Mouse (Mus musculus) G1E (cell line): ENCODE results near the gene Abca1. TPM values are rescaled to one million over a fixed set of nuclear protein-coding genes. Genes with fewer than 3 reads are reported as not detected.

ENCODE experiments used
- ATAC-seq: 2 replicates; pipeline ENCODE4 v1.8.0; 2016; ENCODE audit warnings: mild to moderate bottlenecking; ENCODE audit not compliant: insufficient number of reproducible peaks, poor library complexity, low FRiP score, severe bottlenecking; ENCODE audit errors: extremely low read depth
- DNase-seq: peaks from one replicate; pipeline ENCODE4 v3.0.0; 2012; ENCODE audit warnings: low spot score
- H3K27me3 ChIP-seq: 2 replicates; pipeline ENCODE4 v1.6.1; 2012; ENCODE audit warnings: mild to moderate bottlenecking, low read length, inconsistent platforms; ENCODE audit not compliant: insufficient read depth
- H3K36me3 ChIP-seq: replicated peaks from 2 replicates; pipeline ENCODE3; 2012; ENCODE audit warnings: mild to moderate bottlenecking, inconsistent platforms
- H3K4me1 ChIP-seq: 2 replicates; pipeline ENCODE4 v1.6.1; 2012; ENCODE audit warnings: low read depth, low read length, inconsistent platforms, mixed read lengths; ENCODE audit not compliant: insufficient read depth
- H3K4me3 ChIP-seq: 2 replicates; pipeline ENCODE4 v1.5.1; 2012; ENCODE audit warnings: low read depth, mild to moderate bottlenecking, inconsistent platforms, low read length, moderate library complexity, mixed read lengths
- H3K9me3 ChIP-seq: replicated peaks from 2 replicates; pipeline ENCODE4 v1.6.1; 2012; ENCODE audit warnings: inconsistent platforms
- CTCF ChIP-seq: IDR thresholded peaks from 2 replicates; pipeline ENCODE4 v1.5.1; 2012; ENCODE audit warnings: low read depth, low read length, inconsistent platforms, mixed read lengths
- GATA1 ChIP-seq: IDR thresholded peaks from 2 replicates; pipeline ENCODE4 v1.6.1; 2012; ENCODE audit warnings: borderline replicate concordance, low read length, inconsistent platforms, mixed read lengths
- GATA2 ChIP-seq: IDR thresholded peaks from 2 replicates; pipeline ENCODE4 v1.6.1; 2012; ENCODE audit warnings: low read depth, low read length, inconsistent platforms, borderline replicate concordance
- POLR2AphosphoS5 ChIP-seq: IDR thresholded peaks from 2 replicates; pipeline ENCODE4 v1.6.1; 2012; ENCODE audit warnings: low read depth, low read length, inconsistent platforms; ENCODE audit not compliant: insufficient replicate concordance
- TAL1 ChIP-seq: conservative IDR thresholded peaks from 2 replicates; pipeline ENCODE4 v1.6.1; 2012; ENCODE audit warnings: low read depth, low read length, inconsistent platforms, mixed read lengths
- polyA plus RNA-seq: library from polyadenylated mRNA; stranded (reverse); fragments of >175 nt; gene quantifications from 2 replicates; pipeline ENCODE4 v1.2.3, GENCODE M21; 2012
- total RNA-seq, 2 experiments: library from RNA; stranded (forward) in 1 of 2; stranded (reverse) in 1 of 2; fragments of 200-1000 nt in 1 of 2; fragments of >200 nt in 1 of 2; fragmentation: Nextera tagmentation in 1 of 2; gene quantifications; 2 replicates each; pipeline ENCODE4 v1.2.3; 2014 to 2017

The Abca1 gene
- total and polyA plus RNA-seq, 3 experiments, result 2.1 to 23.0 (median 4.6) TPM

GRCm38 (mm10) chr4:53147046-53147445, 12.6 kb downstream of the Abca1 start:
- Histone ChIP-seq H3K27me3 (no peaks in the 10 kb centered on the region), H3K4me3 (no peak overlapping the region), H3K4me1 (peaks cover 62% of the 10 kb centered on the region), H3K9me3 (no peaks in the 10 kb centered on the region), H3K36me3 (peaks cover 51% of the 10 kb centered on the region)
- no peak for TF ChIP-seq GATA1
- no peak for TF ChIP-seq TAL1
- TF ChIP-seq GATA2, result no peak
- TF ChIP-seq CTCF, result no peak
- no peak for TF ChIP-seq POLR2AphosphoS5
- DNase-seq, result no peak
- ATAC-seq, result no peak

- TF ChIP-seq GATA2 (no peak), CTCF (no peak), POLR2AphosphoS5 (no peak)
- DNase-seq, result no peak
Observed at GRCm38 (mm10) chr4:53146227-53146949, 13.3 kb downstream of the Abca1 start.

GRCm38 (mm10) chr4:53145434-53146168, 14.1 kb downstream of the Abca1 start:
- Histone ChIP-seq H3K4me3 (no peak overlapping the region), H3K36me3 (peaks cover 54% of the 10 kb centered on the region), H3K27me3 (no peaks in the 10 kb centered on the region), H3K4me1 (peaks cover 59% of the 10 kb centered on the region), H3K9me3 (no peaks in the 10 kb centered on the region)
- ATAC-seq, result no peak
- TF ChIP-seq CTCF (peak; percentile 33; the same call in 1 of the 2 replicates), TAL1 (no peak)
- DNase-seq, result no peak

More at GRCm38 (mm10) chr4:53146227-53146949, 13.3 kb downstream of the Abca1 start:
- H3K36me3 ChIP-seq, result peaks cover 51% of the 10 kb centered on the region
- no peaks in the 10 kb centered on the region for H3K9me3 ChIP-seq
- peaks cover 62% of the 10 kb centered on the region for H3K4me1 ChIP-seq
- H3K4me3 ChIP-seq, result no peak overlapping the region
- ATAC-seq, result no peak
- H3K27me3 ChIP-seq, result no peaks in the 10 kb centered on the region

GRCm38 (mm10) chr4:53144571-53144970, 15.1 kb downstream of the Abca1 start:
- ATAC-seq, result no peak
- no peaks in the 10 kb centered on the region for H3K9me3 ChIP-seq
- TF ChIP-seq CTCF (no peak), GATA2 (no peak), POLR2AphosphoS5 (no peak), TAL1 (no peak), GATA1 (no peak)
- H3K4me1 ChIP-seq, result peaks cover 60% of the 10 kb centered on the region
- peaks cover 59% of the 10 kb centered on the region for H3K36me3 ChIP-seq
- DNase-seq, result no peak
- H3K4me3 ChIP-seq, result no peak overlapping the region
- H3K27me3 ChIP-seq, result no peaks in the 10 kb centered on the region

- Histone ChIP-seq H3K4me1 (peaks cover 60% of the 10 kb centered on the region), H3K4me3 (no peak overlapping the region), H3K9me3 (no peaks in the 10 kb centered on the region), H3K27me3 (no peaks in the 10 kb centered on the region), H3K36me3 (peaks cover 62% of the 10 kb centered on the region)
- no peak for DNase-seq
- ATAC-seq, result no peak
- TF ChIP-seq GATA1, result no peak
- TF ChIP-seq POLR2AphosphoS5, result no peak
- TF ChIP-seq CTCF, result no peak
- TF ChIP-seq GATA2, result no peak
- TF ChIP-seq TAL1, result no peak
Observed at GRCm38 (mm10) chr4:53144021-53144420, 15.7 kb downstream of the Abca1 start.

GRCm38 (mm10) chr4:53140678-53141077, 19.0 kb downstream of the Abca1 start:
- peaks cover 62% of the 10 kb centered on the region for H3K4me1 ChIP-seq
- ATAC-seq (no peak), DNase-seq (no peak)
- no peaks in the 10 kb centered on the region for H3K27me3 ChIP-seq
- H3K36me3 ChIP-seq, result peaks cover 76% of the 10 kb centered on the region
- no peak overlapping the region for H3K4me3 ChIP-seq
- no peaks in the 10 kb centered on the region for H3K9me3 ChIP-seq
- no peak for TF ChIP-seq POLR2AphosphoS5
